In genomic region chr13:45130516-45131249, GRCm38 (mm10) we compare ENCODE assay signal across 1 mouse cellular context.
A peak's percentile ranks its signal among the peaks of the same experiment; 100 is the strongest.
TF ChIP-seq lines count a peak whose summit lies in the region.

No protein-coding gene starts in this region.

TF ChIP-seq in MEL, 35 proteins besides CTCF, POLR2A, EP300 and RAD21 (continued from another document):
- peak; percentile 78 for TF ChIP-seq RCOR1 (IDR thresholded peaks at IDR 0.05; ENCODE audit: low read depth, low read length)
- no peak for TF ChIP-seq NELFE (IDR thresholded peaks at IDR 0.05; ENCODE audit: low read depth, low read length)
- peak; percentile 61; the same call in 1 of the 2 replicates for TF ChIP-seq SIN3A (IDR thresholded peaks at IDR 0.05; ENCODE audit: low read length)
- no peak for TF ChIP-seq POLR2AphosphoS2 (IDR thresholded peaks at IDR 0.05; ENCODE audit: low read length)
- TF ChIP-seq USF1 (IDR thresholded peaks at IDR 0.05; ENCODE audit: low read depth, low read length) = no peak
- 0 out of 2 replicates have a peak, but pooled peaks have one; percentile 9 for TF ChIP-seq ELF1 (IDR thresholded peaks at IDR 0.05; ENCODE audit: low read depth, low read length)
- TF ChIP-seq ETS1 (IDR thresholded peaks at IDR 0.05; ENCODE audit: low read depth, low read length) = peak; percentile 83
- TF ChIP-seq UBTF (IDR thresholded peaks at IDR 0.05; ENCODE audit: borderline replicate concordance, insufficient read depth, low read depth, low read length) = no peak
- no peak for TF ChIP-seq SMC3 (IDR thresholded peaks at IDR 0.05; ENCODE audit: low read depth, low read length)
- no peak for TF ChIP-seq GABPA (IDR thresholded peaks at IDR 0.05; ENCODE audit: low read depth, low read length)
- TF ChIP-seq MYB (IDR thresholded peaks at IDR 0.05; ENCODE audit: low read depth, low read length) = no peak
- TF ChIP-seq CHD1 (IDR thresholded peaks at IDR 0.05; ENCODE audit: low read depth, low read length) = no peak
- 0 out of 2 replicates have a peak, but pooled peaks have one; percentile 39 for TF ChIP-seq MAZ (IDR thresholded peaks at IDR 0.05; ENCODE audit: low read depth, low read length)
- no peak for TF ChIP-seq MAX (IDR thresholded peaks at IDR 0.05; ENCODE audit: low read length)
- TF ChIP-seq ZNF384 (IDR thresholded peaks at IDR 0.05; ENCODE audit: low read depth, low read length) = peak; percentile 70
- no peak for TF ChIP-seq MYC (IDR thresholded peaks at IDR 0.05; ENCODE audit: low read depth, low read length)
- no peak for TF ChIP-seq MAFK (IDR thresholded peaks at IDR 0.05; ENCODE audit: borderline replicate concordance, low read depth, low read length)
- no peak for TF ChIP-seq E2F4 (IDR thresholded peaks at IDR 0.05; ENCODE audit: borderline replicate concordance, low read depth, low read length)
- TF ChIP-seq GATA1 (IDR thresholded peaks at IDR 0.05; ENCODE audit: low read depth, low read length) = peak; percentile 97
- TF ChIP-seq MXI1 (IDR thresholded peaks at IDR 0.05; ENCODE audit: low read depth, low read length) = peak; percentile 38; the same call in 1 of the 2 replicates
- peak; percentile 96 for TF ChIP-seq TCF12 (IDR thresholded peaks at IDR 0.05; ENCODE audit: low read depth, low read length)
- TF ChIP-seq USF2 (IDR thresholded peaks at IDR 0.05; ENCODE audit: borderline replicate concordance in 1 of 2, insufficient read depth in 1 of 2, low read depth in 1 of 2, low read length in 2 of 2) = no peak
- TF ChIP-seq TBP (IDR thresholded peaks at IDR 0.05; ENCODE audit: low read depth, low read length) = no peak
- no peak for TF ChIP-seq MEF2A (IDR thresholded peaks at IDR 0.05; ENCODE audit: extremely low read depth, insufficient replicate concordance, low read depth, low read length, poor library complexity, severe bottlenecking)
